Mouse (Mus musculus): Measurements from ENCODE around the gene Tagln.

- TF ChIP-seq POLR2A (IDR thresholded peaks at IDR 0.05; ENCODE audit: low read depth, low read length): no peak
- TF ChIP-seq CTCF (conservative IDR thresholded peaks at IDR 0.05; ENCODE audit: insufficient read depth, insufficient read length, low read depth, low read length): no peak
Observed at GRCm38 (mm10) chr9:45946182-45946871, 10.5 kb upstream of the Tagln start.
